Mouse (Mus musculus) thymus, adult 2 months (tissue): ENCODE results near the gene Smyd4. TPM values are rescaled to one million over a fixed set of nuclear protein-coding genes. Genes with fewer than 3 reads are reported as not detected.

Source experiments
- DNase-seq: peaks from one replicate; pipeline ENCODE4 v3.0.0; 2021
- H3K27ac ChIP-seq: fragments of 200-500 bp; 2 replicates; pipeline ENCODE4 v1.5.1; 2012; ENCODE audit warnings: low read length, control low read depth; ENCODE audit not compliant: control insufficient read depth, insufficient read depth
- H3K27me3 ChIP-seq: fragments of 200-500 bp; 2 replicates; pipeline ENCODE4 v1.6.1; 2012; ENCODE audit warnings: mild to moderate bottlenecking, low read length, moderate library complexity, mixed read lengths; ENCODE audit not compliant: control insufficient read depth, insufficient read depth
- H3K36me3 ChIP-seq: fragments of 200-500 bp; 2 replicates; pipeline ENCODE4 v1.6.1; 2012; ENCODE audit warnings: mild to moderate bottlenecking, low read length, moderate library complexity; ENCODE audit not compliant: control insufficient read depth, insufficient read depth
- H3K4me1 ChIP-seq: fragments of 200-500 bp; replicated peaks from 2 replicates; pipeline ENCODE4 v1.6.1; 2012; ENCODE audit warnings: low read length; ENCODE audit not compliant: control insufficient read depth, insufficient read depth
- H3K4me3 ChIP-seq: fragments of 200-500 bp; 2 replicates; pipeline ENCODE4 v1.5.1; 2012; ENCODE audit warnings: mild to moderate bottlenecking, low read length, control low read depth, moderate library complexity; ENCODE audit not compliant: control insufficient read depth, insufficient read depth
- CTCF ChIP-seq: fragments of 200-500 bp; IDR thresholded peaks from 2 replicates; pipeline ENCODE4 v1.5.1; 2012; ENCODE audit warnings: mild to moderate bottlenecking, control low read depth, low read length, moderate library complexity, borderline replicate concordance; ENCODE audit not compliant: control insufficient read depth, poor library complexity, insufficient read depth; ENCODE audit errors: extremely low read depth
- POLR2A ChIP-seq: fragments of 200-500 bp; IDR thresholded peaks from 2 replicates; pipeline ENCODE4 v1.6.1; 2012; ENCODE audit warnings: mild to moderate bottlenecking, low read length, control low read depth, moderate library complexity; ENCODE audit not compliant: control insufficient read depth, poor library complexity, insufficient read depth; ENCODE audit errors: extremely low read depth
- WGBS: fragments of 180-500 bp; shearing (Covaris S2); methylation state at CpG from one replicate; pipeline ENCODE4 v1.1.7; 2018; 5-methylcytosine and 5-hydroxymethylcytosine counted together
- polyA plus RNA-seq: library from polyadenylated mRNA; depleted of rRNA; stranded (reverse); fragments of >200 nt; gene quantifications from 2 replicates; pipeline ENCODE4 v1.2.3, GENCODE M21; 2012

The Smyd4 gene
- polyA plus RNA-seq, 1 experiment, result 5.6 TPM

- DNase-seq, result no peak
- WGBS, result 96% methylated on average over 11 of the region's 11 CpGs
- Histone ChIP-seq H3K36me3 (no peaks in the 10 kb centered on the region; the same call in 1 of the 2 replicates), H3K4me3 (no peak overlapping the region), H3K4me1 (no peaks in the 10 kb centered on the region), H3K27me3 (no peaks in the 10 kb centered on the region), H3K27ac (no peak overlapping the region)
- TF ChIP-seq POLR2A (no peak), CTCF (no peak)
Measured at GRCm38 (mm10) chr11:75399411-75399841, 51.2 kb downstream of the Smyd4 start.

DNA sequence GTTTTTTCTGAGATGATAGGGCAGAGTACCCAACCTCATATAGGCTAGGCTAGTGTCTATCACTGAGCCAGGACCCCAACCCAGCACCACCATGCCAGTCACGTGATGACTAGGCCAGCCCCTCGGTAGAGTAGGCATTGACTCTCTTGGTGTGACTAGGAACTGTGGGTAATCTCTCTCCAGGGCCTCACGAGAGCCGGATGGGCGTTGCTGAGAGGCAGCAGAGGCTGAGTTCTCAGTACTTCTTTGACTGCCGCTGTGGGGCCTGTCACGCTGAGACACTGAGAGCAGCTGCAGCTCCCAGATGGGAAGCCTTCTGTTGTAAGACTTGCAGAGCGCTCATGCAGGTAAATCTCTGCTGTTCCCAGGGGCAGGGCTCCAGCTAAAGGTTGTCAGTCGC lies 51.9 kb downstream of the Smyd4 start:
- H3K4me1 ChIP-seq, result no peaks in the 10 kb centered on the region
- H3K27ac ChIP-seq, result no peak overlapping the region
- WGBS, result 93% methylated on average over 9 of the region's 9 CpGs
- DNase-seq, result no peak
- no peak for TF ChIP-seq POLR2A
- no peak for TF ChIP-seq CTCF
- no peaks in the 10 kb centered on the region for H3K27me3 ChIP-seq
- H3K4me3 ChIP-seq, result no peak overlapping the region
- no peaks in the 10 kb centered on the region; the same call in 1 of the 2 replicates for H3K36me3 ChIP-seq

DNA sequence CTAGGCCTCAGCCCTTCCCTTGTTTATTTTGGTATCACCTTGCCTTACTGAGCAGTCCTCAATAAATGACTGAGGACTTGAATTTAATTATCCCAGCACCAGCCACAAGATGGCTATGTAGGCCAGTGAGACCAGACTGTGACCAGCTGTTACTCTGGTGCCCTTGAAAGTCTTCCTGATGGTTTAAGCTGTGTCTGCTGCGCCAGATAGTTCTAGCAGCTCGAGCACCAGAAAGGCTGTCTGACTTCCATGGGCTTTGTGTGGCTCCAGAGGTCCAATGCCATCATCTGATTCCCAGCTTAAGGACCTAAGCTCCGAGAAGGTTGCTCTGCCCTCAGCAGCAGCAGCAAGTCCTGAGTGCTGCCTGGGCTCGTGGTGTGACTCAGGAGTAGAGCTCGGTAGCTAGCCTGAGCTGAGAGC lies 54.0 kb downstream of the Smyd4 start:
- Histone ChIP-seq H3K36me3 (no peaks in the 10 kb centered on the region; the same call in 1 of the 2 replicates), H3K4me1 (no peaks in the 10 kb centered on the region), H3K4me3 (no peak overlapping the region), H3K27ac (no peak overlapping the region), H3K27me3 (no peaks in the 10 kb centered on the region)
- WGBS, result 75% methylated on average over 5 of the region's 5 CpGs
- peak; percentile 19 for DNase-seq
- TF ChIP-seq CTCF (no peak), POLR2A (no peak)

GRCm38 (mm10) chr11:75403301-75404052 lies 55.2 kb downstream of the Smyd4 start:
- H3K4me3 ChIP-seq, result no peak overlapping the region
- no peaks in the 10 kb centered on the region; the same call in 1 of the 2 replicates for H3K36me3 ChIP-seq
- DNase-seq, result no peak
- 95% methylated on average over 6 of the region's 6 CpGs for whole genome bisulfite sequencing
- no peaks in the 10 kb centered on the region for H3K27me3 ChIP-seq
- no peaks in the 10 kb centered on the region for H3K4me1 ChIP-seq
- TF ChIP-seq CTCF (no peak), POLR2A (no peak)
- H3K27ac ChIP-seq, result no peak overlapping the region

- Histone ChIP-seq H3K4me3 (no peak overlapping the region), H3K36me3 (no peaks in the 10 kb centered on the region; the same call in 1 of the 2 replicates), H3K27ac (no peak overlapping the region), H3K27me3 (no peaks in the 10 kb centered on the region), H3K4me1 (peaks cover 5% of the 10 kb centered on the region)
- DNase-seq, result no peak
- 96% methylated on average over 6 of the region's 6 CpGs for WGBS
- no peak for TF ChIP-seq POLR2A
- no peak for TF ChIP-seq CTCF
Measured at GRCm38 (mm10) chr11:75404801-75405200, 56.6 kb downstream of the Smyd4 start.

DNA sequence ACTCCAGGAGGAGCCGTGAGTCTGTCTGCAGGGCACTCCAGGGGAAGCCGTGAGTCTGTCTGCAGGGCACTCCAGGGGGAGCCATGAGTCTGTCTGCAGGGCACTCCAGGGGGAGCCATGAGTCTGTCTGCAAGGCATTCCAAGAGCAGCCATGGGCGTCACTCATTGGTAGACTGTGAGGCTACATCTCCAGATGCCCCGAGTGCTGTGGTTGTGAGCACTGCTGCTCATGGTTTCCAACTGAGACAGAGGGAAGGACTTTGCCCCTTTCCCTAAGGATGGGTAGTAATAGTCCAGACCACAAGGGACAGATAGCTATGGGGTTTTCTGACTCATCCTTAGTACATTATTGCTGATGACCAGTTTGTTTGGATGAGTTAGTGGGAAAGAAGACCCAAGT lies 57.9 kb downstream of the Smyd4 start:
- Histone ChIP-seq H3K27me3 (no peaks in the 10 kb centered on the region), H3K4me1 (peaks cover 18% of the 10 kb centered on the region), H3K27ac (no peak overlapping the region), H3K4me3 (no peak overlapping the region), H3K36me3 (no peaks in the 10 kb centered on the region)
- WGBS, result 90% methylated on average over 4 of the region's 4 CpGs
- no peak for TF ChIP-seq POLR2A
- no peak for TF ChIP-seq CTCF
- no peak for DNase-seq
